ENCODE assay signal across 9 mouse cellular contexts in genomic region chr7:44701921-44702320, GRCm38 (mm10). TPM values are rescaled to one million over a fixed set of nuclear protein-coding genes. Genes with fewer than 3 reads are reported as not detected.
DNase-seq lines count a peak whose midpoint lies in the region; ATAC-seq and TF ChIP-seq lines count a peak whose summit lies in the region.
"Had no signal": no experiment of that assay in that cellular context is flagged by ENCODE, and none has a peak within 500 bp of the region (broad histone marks: within the 10 kb centered on the region; RNA-seq: fewer than 3 reads in every experiment).

No protein-coding gene starts in this region.

- H3K9me3 ChIP-seq in embryonic facial prominence, embryonic 12.5 days, result no peaks in the 10 kb centered on the region

- ATAC-seq in embryonic facial prominence, embryonic 12.5 days (ENCODE audit: insufficient number of reproducible peaks, insufficient read depth, low FRiP score, low TSS enrichment), result peak; percentile 52; the same call in 1 of the 2 replicates

- H3K4me2 ChIP-seq in embryonic facial prominence, embryonic 12.5 days (replicated peaks), result no peak overlapping the region

- H3K36me3 ChIP-seq in embryonic facial prominence, embryonic 12.5 days, result no peaks in the 10 kb centered on the region
- H3K36me3 ChIP-seq in kidney, adult 2 months (ENCODE audit: control insufficient read depth, insufficient read depth, low read length), result no peaks in the 10 kb centered on the region
- no peaks in the 10 kb centered on the region for H3K36me3 ChIP-seq in small intestine, adult 2 months (ENCODE audit: control insufficient read depth, insufficient read depth, low read length)

- peaks cover 10% of the 10 kb centered on the region; the same call in 1 of the 2 replicates for H3K4me1 ChIP-seq in embryonic facial prominence, embryonic 12.5 days
- H3K4me1 ChIP-seq in kidney, adult 2 months (ENCODE audit: control insufficient read depth, insufficient read depth, low read length), result peaks cover 3% of the 10 kb centered on the region; the same call in 1 of the 2 replicates
- peaks cover 7% of the 10 kb centered on the region for H3K4me1 ChIP-seq in small intestine, adult 2 months (ENCODE audit: control insufficient read depth, insufficient read depth, insufficient read length, low read length)

- WGBS in embryonic facial prominence, embryonic 12.5 days, result 8% methylated on average over 6 of the region's 6 CpGs
- 18% methylated on average over 6 of the region's 6 CpGs for WGBS in kidney, adult 2 months
- WGBS in small intestine, adult 2 months, result 12% methylated on average over 6 of the region's 6 CpGs

- H3K9ac ChIP-seq in embryonic facial prominence, embryonic 12.5 days, result no peak overlapping the region

- DNase-seq in left cerebral cortex, adult 11 months (ENCODE audit: low spot score), result peak; percentile 23
- no peak for DNase-seq in left cerebral cortex, adult 8-10 months (ENCODE audit: low spot score in 2 of 2)
- DNase-seq in NIH3T3 (ENCODE audit: low read depth), result peak; percentile 63
- DNase-seq in kidney, adult 2 months, result peak; percentile 46
- peak; percentile 59 for DNase-seq in lung, postnatal 25 days (ENCODE audit: low spot score)
- DNase-seq in adrenal gland, postnatal 14 days, result no peak

- no peak overlapping the region for H3K4me3 ChIP-seq in embryonic facial prominence, embryonic 12.5 days
- H3K4me3 ChIP-seq in kidney, adult 2 months (ENCODE audit: insufficient read depth, low read depth, low read length), result no peak overlapping the region
- no peak overlapping the region for H3K4me3 ChIP-seq in small intestine, adult 2 months (ENCODE audit: low read depth, low read length)

- peak; percentile 73 for TF ChIP-seq CTCF in kidney, adult 2 months (conservative IDR thresholded peaks at IDR 0.05; ENCODE audit: insufficient read depth, insufficient read length, low read depth, low read length)
- peak; percentile 59; the same call in 1 of the 2 replicates for TF ChIP-seq CTCF in small intestine, adult 2 months (IDR thresholded peaks at IDR 0.05; ENCODE audit: extremely low read depth, insufficient read length, insufficient replicate concordance, low read depth, low read length)

- H3K27me3 ChIP-seq in embryonic facial prominence, embryonic 12.5 days, result 0 out of 2 replicates have a peak, but pooled peaks cover 3% of the 10 kb centered on the region
- no peaks in the 10 kb centered on the region for H3K27me3 ChIP-seq in kidney, adult 2 months (replicated peaks; ENCODE audit: control insufficient read depth, insufficient read depth, low read length)
- no peaks in the 10 kb centered on the region for H3K27me3 ChIP-seq in small intestine, adult 2 months (ENCODE audit: control insufficient read depth, insufficient read depth, low read length)

- TF ChIP-seq POLR2A in kidney, adult 2 months (IDR thresholded peaks at IDR 0.05; ENCODE audit: low read depth, low read length), result no peak
- no peak for TF ChIP-seq POLR2A in small intestine, adult 2 months (IDR thresholded peaks at IDR 0.05; ENCODE audit: low read depth, low read length)

- H3K27ac ChIP-seq in embryonic facial prominence, embryonic 12.5 days, result no peak overlapping the region
- no peak overlapping the region for H3K27ac ChIP-seq in kidney, adult 2 months (ENCODE audit: insufficient read depth, low read depth, low read length)
- no peak overlapping the region for H3K27ac ChIP-seq in small intestine, adult 2 months (ENCODE audit: insufficient read depth, low read depth, low read length)
- H3K27ac ChIP-seq: macrophage had no signal

RNA-seq across cellular contexts. Expression of gene Izumo2, which starts 6.6 kb away (rescaled TPM):
- total RNA-seq in left cerebral cortex, adult 8-10 months (2022), result not detected
- polyA plus RNA-seq in embryonic facial prominence, embryonic 12.5 days (2016; fragmentation: Nextera tagmentation; extraction: Ambion mirVana), result not detected in 2 replicates
- not detected in 2 replicates for polyA plus RNA-seq in kidney, adult 2 months (2012; rRNA removed)
- not detected in 2 replicates for polyA plus RNA-seq in small intestine, adult 2 months (2012; rRNA removed)
- total RNA-seq in adrenal gland, postnatal 14 days (2021), result not detected in 2 replicates
- polyA plus RNA-seq: macrophage had no signal

RNA-seq across cellular contexts. Expression of gene Myh14, which starts 31.3 kb away (rescaled TPM):
- total RNA-seq in left cerebral cortex, adult 8-10 months (2022), result 10 to 100 TPM; 26.2 to 34.1 (median 29.1) TPM
- 6.5 and 6.8 TPM in 2 replicates for polyA plus RNA-seq in embryonic facial prominence, embryonic 12.5 days (2016; fragmentation: Nextera tagmentation; extraction: Ambion mirVana)
- polyA plus RNA-seq in kidney, adult 2 months (2012; rRNA removed), result 8.5 and 12.4 TPM in 2 replicates
- 196 and 563 TPM in 2 replicates for polyA plus RNA-seq in small intestine, adult 2 months (2012; rRNA removed)
- total RNA-seq in adrenal gland, postnatal 14 days (2021), result 3.9 and 5.1 TPM in 2 replicates
- polyA plus RNA-seq: macrophage had no signal

RNA-seq across cellular contexts. Expression of gene Vrk3, which starts 46.3 kb away (rescaled TPM):
- total RNA-seq in left cerebral cortex, adult 8-10 months (2022), result 10 to 100 TPM; 26.8 to 33.5 (median 30.9) TPM
- polyA plus RNA-seq in embryonic facial prominence, embryonic 12.5 days (2016; fragmentation: Nextera tagmentation; extraction: Ambion mirVana), result 36.4 and 36.7 TPM in 2 replicates
- 78.9 and 93.7 TPM in 2 replicates for polyA plus RNA-seq in kidney, adult 2 months (2012; rRNA removed)
- 20.4 and 40.3 TPM in 2 replicates for polyA plus RNA-seq in small intestine, adult 2 months (2012; rRNA removed)
- 34.3 and 52.4 TPM in 2 replicates for total RNA-seq in adrenal gland, postnatal 14 days (2021)

RNA-seq across cellular contexts. Expression of gene Zfp473, which starts 48.9 kb away (rescaled TPM):
- total RNA-seq in left cerebral cortex, adult 8-10 months (2022), result under 1 TPM; 0.23 to 0.55 (median 0.42) TPM
- 2.3 and 2.6 TPM in 2 replicates for polyA plus RNA-seq in embryonic facial prominence, embryonic 12.5 days (2016; fragmentation: Nextera tagmentation; extraction: Ambion mirVana)
- polyA plus RNA-seq in kidney, adult 2 months (2012; rRNA removed), result 0.04 and 0.09 TPM in 2 replicates
- polyA plus RNA-seq in small intestine, adult 2 months (2012; rRNA removed), result 0.08 and 0.19 TPM in 2 replicates
- 0.79 and 1.3 TPM in 2 replicates for total RNA-seq in adrenal gland, postnatal 14 days (2021)

Comparison
In these comparisons a context has a peak if more than half of its experiments do, and no peak if none do; other contexts are left out.
1. DNase-seq: peak in left cerebral cortex, adult 11 months (single experiment), NIH3T3 (single experiment), kidney, adult 2 months (single experiment) and lung, postnatal 25 days (single experiment); none in left cerebral cortex, adult 8-10 months (0 of 2) and adrenal gland, postnatal 14 days (single experiment).
2. RNA of gene Myh14, which starts 31.3 kb away (polyA plus RNA-seq): 196 to 563 TPM in small intestine, adult 2 months; 8.5 to 12.4 TPM in kidney, adult 2 months and 6.5 to 6.8 TPM in embryonic facial prominence, embryonic 12.5 days; every median in the first group is over 10 times any median in the second.